Mouse (Mus musculus): ENCODE data around the gene Lcp2. TPM values are rescaled to one million over a fixed set of nuclear protein-coding genes. Genes with fewer than 3 reads are reported as not detected.

Lcp2 gene
- polyA plus RNA-seq (2014; fragmentation: Nextera tagmentation; extraction: Ambion mirVana), result 1.8 and 2.0 TPM in 2 replicates

- no peak for ATAC-seq (ENCODE audit: low FRiP score)
- 83% methylated on average over 6 of the region's 6 CpGs for WGBS
- no peaks in the 10 kb centered on the region for H3K9me3 ChIP-seq (ENCODE audit: control insufficient read depth, low read length)
Measured at GRCm38 (mm10) chr11:34046767-34047541, at the start of gene Lcp2. Lcp2 (plus strand) TSS chr11:34046920.

GRCm38 (mm10) chr11:33998244-33998643, 48.5 kb upstream of the Lcp2 start:
- no peak for DNase-seq (ENCODE audit: low spot score)

More at GRCm38 (mm10) chr11:34046767-34047541, at the start of gene Lcp2:
- no peaks in the 10 kb centered on the region for H3K36me3 ChIP-seq (replicated peaks; ENCODE audit: control insufficient read depth, insufficient read depth)
- H3K27me3 ChIP-seq (ENCODE audit: control insufficient read depth, insufficient read depth, low read length), result no peaks in the 10 kb centered on the region
- H3K9ac ChIP-seq, result no peak within 1 kb of the TSS
- H3K27ac ChIP-seq, result no peak within 1 kb of the TSS
- no peak within 1 kb of the TSS for H3K4me2 ChIP-seq (replicated peaks)
- H3K4me1 ChIP-seq (replicated peaks; ENCODE audit: control insufficient read depth, insufficient read depth, low read length), result no peaks in the 10 kb centered on the region
- H3K4me3 ChIP-seq (replicated peaks; ENCODE audit: low read length), result no peak within 1 kb of the TSS
- DNase-seq (ENCODE audit: low spot score), result no peak

GRCm38 (mm10) chr11:34000416-34000815, 46.3 kb upstream of the Lcp2 start:
- no peak overlapping the region for H3K4me2 ChIP-seq (replicated peaks)
- 85% methylated on average over 3 of the region's 3 CpGs for WGBS
- ATAC-seq (ENCODE audit: low FRiP score), result no peak

More at GRCm38 (mm10) chr11:33998244-33998643, 48.5 kb upstream of the Lcp2 start:
- Histone ChIP-seq H3K4me1 (replicated peaks; ENCODE audit: control insufficient read depth, insufficient read depth, low read length) (peaks cover 11% of the 10 kb centered on the region), H3K36me3 (replicated peaks; ENCODE audit: control insufficient read depth, insufficient read depth) (no peaks in the 10 kb centered on the region), H3K27me3 (ENCODE audit: control insufficient read depth, insufficient read depth, low read length) (no peaks in the 10 kb centered on the region), H3K27ac (peak overlapping the region; percentile 65), H3K9ac (no peak overlapping the region), H3K9me3 (ENCODE audit: control insufficient read depth, low read length) (no peaks in the 10 kb centered on the region), H3K4me3 (replicated peaks; ENCODE audit: low read length) (no peak overlapping the region), H3K4me2 (replicated peaks) (no peak overlapping the region)
- WGBS, result 29% methylated on average over 10 of the region's 10 CpGs
- no peak for ATAC-seq (ENCODE audit: low FRiP score)

GRCm38 (mm10) chr11:34001938-34002592, 44.7 kb upstream of the Lcp2 start:
- H3K4me1 ChIP-seq (replicated peaks; ENCODE audit: control insufficient read depth, insufficient read depth, low read length), result peaks cover 7% of the 10 kb centered on the region; the same call in 1 of the 2 replicates
- no peaks in the 10 kb centered on the region for H3K36me3 ChIP-seq (replicated peaks; ENCODE audit: control insufficient read depth, insufficient read depth)
- H3K4me3 ChIP-seq (replicated peaks; ENCODE audit: low read length), result no peak overlapping the region
- H3K9ac ChIP-seq, result no peak overlapping the region
- H3K27ac ChIP-seq, result no peak overlapping the region
- no peaks in the 10 kb centered on the region for H3K9me3 ChIP-seq (ENCODE audit: control insufficient read depth, low read length)
- H3K27me3 ChIP-seq (ENCODE audit: control insufficient read depth, insufficient read depth, low read length), result no peaks in the 10 kb centered on the region
- H3K4me2 ChIP-seq (replicated peaks), result no peak overlapping the region
- ATAC-seq (ENCODE audit: low FRiP score) (no peak), DNase-seq (ENCODE audit: low spot score) (peak; percentile 67)
- 7% methylated on average over 5 of the region's 5 CpGs for WGBS

More at GRCm38 (mm10) chr11:34000416-34000815, 46.3 kb upstream of the Lcp2 start:
- Histone ChIP-seq H3K9ac (no peak overlapping the region), H3K4me3 (replicated peaks; ENCODE audit: low read length) (no peak overlapping the region), H3K36me3 (replicated peaks; ENCODE audit: control insufficient read depth, insufficient read depth) (no peaks in the 10 kb centered on the region), H3K9me3 (ENCODE audit: control insufficient read depth, low read length) (no peaks in the 10 kb centered on the region), H3K4me1 (replicated peaks; ENCODE audit: control insufficient read depth, insufficient read depth, low read length) (peaks cover 7% of the 10 kb centered on the region; the same call in 1 of the 2 replicates), H3K27ac (no peak overlapping the region), H3K27me3 (ENCODE audit: control insufficient read depth, insufficient read depth, low read length) (no peaks in the 10 kb centered on the region)
- DNase-seq (ENCODE audit: low spot score), result no peak

GRCm38 (mm10) chr11:34002593-34002965, 44.1 kb upstream of the Lcp2 start:
- 81% methylated on average over 5 of the region's 5 CpGs for WGBS
- no peak overlapping the region for H3K9ac ChIP-seq
- no peak overlapping the region for H3K4me3 ChIP-seq (replicated peaks; ENCODE audit: low read length)
- no peaks in the 10 kb centered on the region for H3K27me3 ChIP-seq (ENCODE audit: control insufficient read depth, insufficient read depth, low read length)
- H3K27ac ChIP-seq, result no peak overlapping the region
- no peak overlapping the region for H3K4me2 ChIP-seq (replicated peaks)
- H3K36me3 ChIP-seq (replicated peaks; ENCODE audit: control insufficient read depth, insufficient read depth), result no peaks in the 10 kb centered on the region
- ATAC-seq (ENCODE audit: low FRiP score), result no peak
- DNase-seq (ENCODE audit: low spot score), result no peak
- H3K9me3 ChIP-seq (ENCODE audit: control insufficient read depth, low read length), result no peaks in the 10 kb centered on the region
- H3K4me1 ChIP-seq (replicated peaks; ENCODE audit: control insufficient read depth, insufficient read depth, low read length), result peaks cover 7% of the 10 kb centered on the region; the same call in 1 of the 2 replicates

DNA sequence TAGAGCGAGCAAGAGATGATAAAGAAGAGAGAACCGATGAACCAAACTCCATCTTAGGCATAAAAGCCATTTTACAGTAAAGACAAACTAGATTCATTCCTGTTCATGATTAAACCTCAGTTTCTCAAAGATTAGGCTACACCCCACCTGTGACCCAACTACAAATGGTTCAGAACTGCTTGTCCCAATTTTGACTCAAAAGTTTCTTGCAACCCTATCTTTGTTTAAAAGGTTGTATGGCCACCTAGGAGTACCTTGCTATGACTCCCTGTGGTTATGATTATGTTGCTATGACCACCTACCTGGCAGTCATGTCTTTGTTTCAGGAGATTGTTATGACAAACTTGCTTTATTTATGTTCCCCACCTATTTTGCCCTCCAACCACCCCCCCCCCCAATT, 39.1 kb upstream of the Lcp2 start:
- Histone ChIP-seq H3K27ac (no peak overlapping the region), H3K36me3 (replicated peaks; ENCODE audit: control insufficient read depth, insufficient read depth) (no peaks in the 10 kb centered on the region), H3K9me3 (ENCODE audit: control insufficient read depth, low read length) (no peaks in the 10 kb centered on the region), H3K4me3 (replicated peaks; ENCODE audit: low read length) (no peak overlapping the region), H3K4me1 (replicated peaks; ENCODE audit: control insufficient read depth, insufficient read depth, low read length) (no peaks in the 10 kb centered on the region), H3K9ac (no peak overlapping the region), H3K27me3 (ENCODE audit: control insufficient read depth, insufficient read depth, low read length) (no peaks in the 10 kb centered on the region), H3K4me2 (replicated peaks) (no peak overlapping the region)
- WGBS, result 92% methylated on average over 2 of the region's 2 CpGs
- no peak for DNase-seq (ENCODE audit: low spot score)
- ATAC-seq (ENCODE audit: low FRiP score), result no peak

DNA sequence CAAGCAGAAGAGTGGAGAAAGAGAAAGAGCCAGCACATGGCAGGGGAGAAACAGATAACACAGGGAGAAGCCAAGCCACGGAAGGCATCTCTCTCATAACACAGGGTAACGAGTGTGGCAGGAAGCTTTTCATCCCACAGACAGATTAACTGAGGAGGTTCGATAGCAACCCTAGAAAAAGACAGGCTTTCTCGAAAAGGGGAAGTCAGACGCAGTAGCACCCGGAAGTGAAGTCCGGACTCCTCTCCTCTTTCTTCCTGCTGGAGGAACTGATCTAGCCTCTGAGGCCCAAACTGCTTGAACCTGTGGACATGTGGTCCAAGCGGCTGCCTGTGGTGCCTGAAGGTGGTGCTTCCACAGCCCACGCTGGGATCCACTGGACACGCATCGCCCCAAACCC, 38.5 kb upstream of the Lcp2 start:
- no peaks in the 10 kb centered on the region for H3K4me1 ChIP-seq (replicated peaks; ENCODE audit: control insufficient read depth, insufficient read depth, low read length)

DNA sequence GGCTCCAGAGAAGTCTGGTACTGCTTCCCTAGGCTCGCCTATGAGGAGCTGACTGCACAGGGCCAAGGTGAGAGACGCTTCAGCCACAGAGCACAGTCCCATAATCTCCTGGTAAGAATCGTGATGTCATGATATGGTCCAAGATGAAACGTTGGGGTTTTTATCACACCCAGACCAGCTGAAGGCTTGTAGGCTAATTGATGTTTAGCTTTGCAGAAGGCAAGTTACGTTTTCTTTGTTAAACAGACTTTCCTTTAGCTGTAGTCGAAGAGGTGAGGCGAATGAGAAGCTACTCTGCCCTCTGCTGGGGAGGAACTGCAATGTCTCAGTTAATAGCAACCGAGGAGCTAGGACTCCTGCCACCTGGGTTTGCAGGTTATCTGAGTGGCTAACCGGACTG, 38.0 kb upstream of the Lcp2 start:
- DNase-seq (ENCODE audit: low spot score) (peak; percentile 83), ATAC-seq (ENCODE audit: low FRiP score) (0 out of 2 replicates have a peak, but pooled peaks have one; percentile 65)
- 48% methylated on average over 9 of the region's 9 CpGs for WGBS
- Histone ChIP-seq H3K9me3 (ENCODE audit: control insufficient read depth, low read length) (no peaks in the 10 kb centered on the region), H3K9ac (no peak overlapping the region), H3K4me1 (replicated peaks; ENCODE audit: control insufficient read depth, insufficient read depth, low read length) (no peaks in the 10 kb centered on the region), H3K4me2 (replicated peaks) (no peak overlapping the region), H3K27ac (no peak overlapping the region), H3K27me3 (ENCODE audit: control insufficient read depth, insufficient read depth, low read length) (no peaks in the 10 kb centered on the region), H3K36me3 (replicated peaks; ENCODE audit: control insufficient read depth, insufficient read depth) (no peaks in the 10 kb centered on the region), H3K4me3 (replicated peaks; ENCODE audit: low read length) (no peak overlapping the region)

More for the DNA sequence above, 38.5 kb upstream of the Lcp2 start:
- ATAC-seq (ENCODE audit: low FRiP score) (no peak), DNase-seq (ENCODE audit: low spot score) (no peak)
- 95% methylated on average over 11 of the region's 11 CpGs for WGBS
- Histone ChIP-seq H3K4me2 (replicated peaks) (no peak overlapping the region), H3K36me3 (replicated peaks; ENCODE audit: control insufficient read depth, insufficient read depth) (no peaks in the 10 kb centered on the region), H3K9me3 (ENCODE audit: control insufficient read depth, low read length) (no peaks in the 10 kb centered on the region), H3K27ac (no peak overlapping the region), H3K27me3 (ENCODE audit: control insufficient read depth, insufficient read depth, low read length) (no peaks in the 10 kb centered on the region), H3K4me3 (replicated peaks; ENCODE audit: low read length) (no peak overlapping the region), H3K9ac (no peak overlapping the region)

- Histone ChIP-seq H3K9ac (no peak overlapping the region), H3K4me3 (replicated peaks; ENCODE audit: low read length) (no peak overlapping the region), H3K4me1 (replicated peaks; ENCODE audit: control insufficient read depth, insufficient read depth, low read length) (no peaks in the 10 kb centered on the region), H3K4me2 (replicated peaks) (no peak overlapping the region), H3K27ac (no peak overlapping the region), H3K9me3 (ENCODE audit: control insufficient read depth, low read length) (no peaks in the 10 kb centered on the region), H3K27me3 (ENCODE audit: control insufficient read depth, insufficient read depth, low read length) (no peaks in the 10 kb centered on the region), H3K36me3 (replicated peaks; ENCODE audit: control insufficient read depth, insufficient read depth) (no peaks in the 10 kb centered on the region)
- ATAC-seq (ENCODE audit: low FRiP score) (no peak), DNase-seq (ENCODE audit: low spot score) (no peak)
- 79% methylated on average over 12 of the region's 12 CpGs for WGBS
Measured at GRCm38 (mm10) chr11:34009316-34010087, 37.2 kb upstream of the Lcp2 start.
